8 mouse cellular contexts compared by ENCODE assay signal in genomic region chrX:77795858-77796174, GRCm38 (mm10). TPM values are rescaled to one million over a fixed set of nuclear protein-coding genes. Genes with fewer than 3 reads are reported as not detected.
DNase-seq lines count a peak whose midpoint lies in the region; ATAC-seq lines count a peak whose summit lies in the region.

No protein-coding gene starts in this region.

- H3K27ac ChIP-seq in hindbrain, embryonic 11.5 days (ENCODE audit: low read depth, low read length): no peak overlapping the region

- no peaks in the 10 kb centered on the region for H3K27me3 ChIP-seq in hindbrain, embryonic 11.5 days (ENCODE audit: control insufficient read depth, insufficient read depth, low read length)

- 16% methylated on average over 26 of the region's 30 CpGs for WGBS in hindbrain, embryonic 11.5 days

- no peaks in the 10 kb centered on the region for H3K36me3 ChIP-seq in hindbrain, embryonic 11.5 days (ENCODE audit: control insufficient read depth, insufficient read depth, low read length)

- peak; percentile 97 for ATAC-seq in hindbrain, embryonic 11.5 days (ENCODE audit: low FRiP score)

- peak overlapping the region; percentile 52 for H3K4me2 ChIP-seq in hindbrain, embryonic 11.5 days (replicated peaks; ENCODE audit: low read depth, low read length)

- H3K4me3 ChIP-seq in hindbrain, embryonic 11.5 days (ENCODE audit: low read depth, low read length): peak overlapping the region; percentile 59

- no peaks in the 10 kb centered on the region for H3K9me3 ChIP-seq in hindbrain, embryonic 11.5 days (ENCODE audit: control insufficient read depth, low read length)

- H3K9ac ChIP-seq in hindbrain, embryonic 11.5 days (ENCODE audit: low read depth, low read length): peak overlapping the region; percentile 60

- H3K4me1 ChIP-seq in hindbrain, embryonic 11.5 days (replicated peaks; ENCODE audit: control insufficient read depth, insufficient read depth, low read length): no peaks in the 10 kb centered on the region

- peak; percentile 84 for DNase-seq in MN1 (ENCODE audit: low spot score)
- DNase-seq in cerebellum, adult 8-10 months: peak; percentile 81
- DNase-seq in frontal cortex, adult 2 months (ENCODE audit: extremely low spot score in 1 of 2, low spot score in 1 of 2): peak; percentile 74 to 88
- peak; percentile 84 for DNase-seq in hindbrain, embryonic 11.5 days (ENCODE audit: low spot score)
- peak; percentile 82 to 89 for DNase-seq in layer of hippocampus, postnatal 14 days (ENCODE audit: low spot score in 2 of 2)
- DNase-seq in lung, postnatal 10 days: peak; percentile 95
- peak; percentile 74 for DNase-seq in ovary, postnatal 14 days (ENCODE audit: low spot score)
- DNase-seq in thymus, postnatal 10 days (ENCODE audit: low spot score in 2 of 2): peak; percentile 86 to 89

RNA-seq across cellular contexts. Expression of gene Prkx, which starts 0.3 kb away (rescaled TPM):
- polyA plus RNA-seq in frontal cortex, adult 2 months (2012; rRNA removed): 10.5 and 10.9 TPM in 2 replicates
- 21.2 and 22.2 TPM in 2 replicates for polyA plus RNA-seq in hindbrain, embryonic 11.5 days (2014; fragmentation: Nextera tagmentation; extraction: Ambion mirVana)
- 10 to 100 TPM; 13.7 to 14.7 TPM for total RNA-seq in layer of hippocampus, postnatal 14 days (2021)

RNA-seq across cellular contexts. Expression of gene Pbsn, which starts 57.6 kb away (rescaled TPM):
- not detected in 2 replicates for polyA plus RNA-seq in frontal cortex, adult 2 months (2012; rRNA removed)
- not detected in 2 replicates for polyA plus RNA-seq in hindbrain, embryonic 11.5 days (2014; fragmentation: Nextera tagmentation; extraction: Ambion mirVana)
- not detected for total RNA-seq in layer of hippocampus, postnatal 14 days (2021)
